Mouse (Mus musculus): ENCODE results near the gene Cd300ld. TPM values are rescaled to one million over a fixed set of nuclear protein-coding genes. Genes with fewer than 3 reads are reported as not detected.
A peak's percentile ranks its signal among the peaks of the same experiment; 100 is the strongest.
"Not testable (repeated sequence)": the region's sequence is repeated elsewhere in the genome, so short reads cannot be mapped to it uniquely, and the experiment has no call there.

The Cd300ld gene
- polyA plus RNA-seq (2015; fragmentation: Nextera tagmentation; extraction: Ambion mirVana) = 0.45 and 0.48 TPM in 2 replicates

- Histone ChIP-seq H3K27me3 (replicated peaks) (no peaks in the 10 kb centered on the region), H3K36me3 (no peaks in the 10 kb centered on the region), H3K4me2 (no peak within 1 kb of the TSS), H3K9ac (no peak within 1 kb of the TSS), H3K4me1 (no peaks in the 10 kb centered on the region), H3K9me3 (no peaks in the 10 kb centered on the region), H3K27ac (no peak within 1 kb of the TSS), H3K4me3 (replicated peaks) (no peak within 1 kb of the TSS)
- no peak for ATAC-seq (ENCODE audit: insufficient read depth, low FRiP score, low read depth)
- 65% methylated on average over 4 of the region's 4 CpGs for WGBS
Measured at GRCm38 (mm10) chr11:114989793-114990192, at the start of gene Cd300ld. Gene Cd300ld, minus strand, starts transcription at chr11:114989922.

- H3K4me1 ChIP-seq; H3K27ac ChIP-seq; H3K4me3 ChIP-seq (replicated peaks); H3K9ac ChIP-seq; H3K27me3 ChIP-seq (replicated peaks); H3K4me2 ChIP-seq; H3K9me3 ChIP-seq; H3K36me3 ChIP-seq; ATAC-seq (ENCODE audit: insufficient read depth, low FRiP score, low read depth): not testable (repeated sequence)
- no CpG with 5 or more reads among the region's 6 CpGs for WGBS
Measured at GRCm38 (mm10) chr11:115037669-115038068, 47.9 kb upstream of the Cd300ld start, which contains the start of gene Cd300ld5. Gene Cd300ld5, minus strand, starts transcription at chr11:115037769.

GRCm38 (mm10) chr11:115026912-115027311 lies 37.2 kb upstream of the Cd300ld start, which contains the start of gene Cd300ld4:
Gene Cd300ld4, minus strand, starts transcription at chr11:115027012.
- not testable (repeated sequence) for ATAC-seq (ENCODE audit: insufficient read depth, low FRiP score, low read depth); H3K4me2 ChIP-seq; H3K27me3 ChIP-seq (replicated peaks); H3K9me3 ChIP-seq; H3K9ac ChIP-seq; H3K4me3 ChIP-seq (replicated peaks); H3K36me3 ChIP-seq; H3K27ac ChIP-seq; H3K4me1 ChIP-seq
- no CpG with 5 or more reads among the region's 6 CpGs for WGBS

GRCm38 (mm10) chr11:115016093-115016492 lies 26.4 kb upstream of the Cd300ld start, which contains the start of gene Cd300ld2:
Gene Cd300ld2, minus strand, starts transcription at chr11:115016193.
- not testable (repeated sequence) for H3K27ac ChIP-seq; ATAC-seq (ENCODE audit: insufficient read depth, low FRiP score, low read depth); H3K9ac ChIP-seq; H3K4me2 ChIP-seq; H3K4me3 ChIP-seq (replicated peaks); H3K4me1 ChIP-seq; H3K27me3 ChIP-seq (replicated peaks); H3K36me3 ChIP-seq; H3K9me3 ChIP-seq
- no CpG with 5 or more reads among the region's 7 CpGs for WGBS

GRCm38 (mm10) chr11:115004070-115004469 lies 14.3 kb upstream of the Cd300ld start:
- Histone ChIP-seq H3K9me3 (no peaks in the 10 kb centered on the region), H3K27me3 (replicated peaks) (no peaks in the 10 kb centered on the region), H3K4me2 (no peak overlapping the region), H3K4me3 (replicated peaks) (no peak overlapping the region), H3K36me3 (no peaks in the 10 kb centered on the region), H3K9ac (no peak overlapping the region), H3K4me1 (no peaks in the 10 kb centered on the region), H3K27ac (no peak overlapping the region)
- WGBS = 78% methylated on average over 5 of the region's 5 CpGs
- ATAC-seq (ENCODE audit: insufficient read depth, low FRiP score, low read depth) = no peak

- H3K9me3 ChIP-seq = no peaks in the 10 kb centered on the region
- ATAC-seq (ENCODE audit: insufficient read depth, low FRiP score, low read depth) = no peak
- 72% methylated on average over 7 of the region's 7 CpGs for WGBS
- no peak within 1 kb of the TSS for H3K27ac ChIP-seq
- H3K36me3 ChIP-seq = no peaks in the 10 kb centered on the region
- no peaks in the 10 kb centered on the region for H3K27me3 ChIP-seq (replicated peaks)
- no peak within 1 kb of the TSS for H3K4me2 ChIP-seq
- H3K4me3 ChIP-seq (replicated peaks) = no peak within 1 kb of the TSS
- H3K9ac ChIP-seq = no peak within 1 kb of the TSS
- no peaks in the 10 kb centered on the region for H3K4me1 ChIP-seq
Measured at GRCm38 (mm10) chr11:115001474-115002040, 11.8 kb upstream of the Cd300ld start, which contains the start of gene Cd300c2. Gene Cd300c2, minus strand, starts transcription at chr11:115001880.

GRCm38 (mm10) chr11:114981866-114982265 lies 7.9 kb downstream of the Cd300ld start:
- Histone ChIP-seq H3K9ac (no peak overlapping the region), H3K9me3 (no peaks in the 10 kb centered on the region), H3K4me3 (replicated peaks) (no peak overlapping the region), H3K27me3 (replicated peaks) (no peaks in the 10 kb centered on the region), H3K36me3 (no peaks in the 10 kb centered on the region), H3K4me1 (no peaks in the 10 kb centered on the region), H3K27ac (no peak overlapping the region), H3K4me2 (no peak overlapping the region)
- ATAC-seq (ENCODE audit: insufficient read depth, low FRiP score, low read depth) = no peak
- 52% methylated on average over 4 of the region's 4 CpGs for WGBS

- Histone ChIP-seq H3K27ac (no peak overlapping the region), H3K4me3 (replicated peaks) (no peak overlapping the region), H3K36me3 (no peaks in the 10 kb centered on the region), H3K4me2 (no peak overlapping the region), H3K9me3 (no peaks in the 10 kb centered on the region), H3K9ac (no peak overlapping the region), H3K4me1 (no peaks in the 10 kb centered on the region), H3K27me3 (replicated peaks) (no peaks in the 10 kb centered on the region)
- ATAC-seq (ENCODE audit: insufficient read depth, low FRiP score, low read depth) = no peak
- whole genome bisulfite sequencing = 80% methylated on average over 10 of the region's 10 CpGs
Measured at GRCm38 (mm10) chr11:114972726-114973125, 17.0 kb downstream of the Cd300ld start.

- Histone ChIP-seq H3K4me1 (no peaks in the 10 kb centered on the region), H3K4me3 (replicated peaks) (no peak within 1 kb of the TSS), H3K27me3 (replicated peaks) (no peaks in the 10 kb centered on the region), H3K9ac (no peak within 1 kb of the TSS), H3K36me3 (no peaks in the 10 kb centered on the region), H3K27ac (no peak within 1 kb of the TSS), H3K9me3 (no peaks in the 10 kb centered on the region), H3K4me2 (no peak within 1 kb of the TSS)
- WGBS = 80% methylated on average over 9 of the region's 9 CpGs
- ATAC-seq (ENCODE audit: insufficient read depth, low FRiP score, low read depth) = no peak
Measured at GRCm38 (mm10) chr11:114968752-114969207, 20.9 kb downstream of the Cd300ld start, which contains the start of gene Cd300c. Gene Cd300c, minus strand, starts transcription at chr11:114969157.

GRCm38 (mm10) chr11:114965182-114965828 lies 24.4 kb downstream of the Cd300ld start:
- Histone ChIP-seq H3K27ac (no peak overlapping the region), H3K27me3 (replicated peaks) (no peaks in the 10 kb centered on the region), H3K9ac (no peak overlapping the region), H3K4me1 (no peaks in the 10 kb centered on the region), H3K4me3 (replicated peaks) (no peak overlapping the region), H3K4me2 (no peak overlapping the region), H3K36me3 (no peaks in the 10 kb centered on the region), H3K9me3 (no peaks in the 10 kb centered on the region)
- WGBS = 43% methylated on average over 3 of the region's 3 CpGs
- ATAC-seq (ENCODE audit: insufficient read depth, low FRiP score, low read depth) = no peak

GRCm38 (mm10) chr11:114960369-114960768 lies 29.4 kb downstream of the Cd300ld start:
- no peak overlapping the region for H3K9ac ChIP-seq
- H3K9me3 ChIP-seq = no peaks in the 10 kb centered on the region
- no peaks in the 10 kb centered on the region for H3K27me3 ChIP-seq (replicated peaks)
- no peaks in the 10 kb centered on the region for H3K4me1 ChIP-seq
- no peak overlapping the region for H3K4me2 ChIP-seq
- H3K36me3 ChIP-seq = no peaks in the 10 kb centered on the region
- WGBS = 52% methylated on average over 1 of the region's 1 CpGs
- no peak overlapping the region for H3K4me3 ChIP-seq (replicated peaks)
- no peak for ATAC-seq (ENCODE audit: insufficient read depth, low FRiP score, low read depth)
- H3K27ac ChIP-seq = no peak overlapping the region

GRCm38 (mm10) chr11:114934144-114934543 lies 55.6 kb downstream of the Cd300ld start, which contains the start of gene Cd300lb:
Gene Cd300lb, minus strand, starts transcription at chr11:114934386.
- Histone ChIP-seq H3K27ac (no peak within 1 kb of the TSS), H3K9me3 (no peaks in the 10 kb centered on the region), H3K27me3 (replicated peaks) (no peaks in the 10 kb centered on the region), H3K9ac (no peak within 1 kb of the TSS), H3K4me3 (replicated peaks) (0 out of 2 replicates have a peak within 1 kb of the TSS, but pooled peaks have one; percentile 2), H3K4me1 (no peaks in the 10 kb centered on the region), H3K4me2 (no peak within 1 kb of the TSS), H3K36me3 (no peaks in the 10 kb centered on the region)
- ATAC-seq (ENCODE audit: insufficient read depth, low FRiP score, low read depth) = no peak
- 50% methylated on average over 6 of the region's 6 CpGs for WGBS
